Mouse (Mus musculus) liver, embryonic 11.5 days (tissue): ENCODE measurements around the gene Fbxl18. TPM values are rescaled to one million over a fixed set of nuclear protein-coding genes. Genes with fewer than 3 reads are reported as not detected.
A peak's percentile ranks its signal among the peaks of the same experiment; 100 is the strongest.

Source experiments
- ATAC-seq: fragments of 200-750 bp; cut with Nextera tagmentation; replicated peaks from 2 replicates; pipeline ENCODE4 v1.8.0; 2017; ENCODE audit warnings: moderate number of reproducible peaks, mild to moderate bottlenecking, moderate TSS enrichment, moderate library complexity; ENCODE audit not compliant: low FRiP score
- DNase-seq: peaks from one replicate; pipeline ENCODE4 v3.0.0-alpha.2; 2017; ENCODE audit warnings: low spot score
- H3K27ac ChIP-seq: fragments of 300-500 bp; sonication (generic); 2 replicates; pipeline ENCODE4 v1.5.1; 2014; ENCODE audit warnings: mild to moderate bottlenecking, low read depth, low read length, control low read depth
- H3K27me3 ChIP-seq: fragments of 300-500 bp; sonication (generic); replicated peaks from 2 replicates; pipeline ENCODE4 v1.6.1; 2014; ENCODE audit warnings: low read length, mixed read lengths; ENCODE audit not compliant: control insufficient read depth, insufficient read depth
- H3K36me3 ChIP-seq: fragments of 300-500 bp; sonication (generic); 2 replicates; pipeline ENCODE4 v1.6.1; 2014; ENCODE audit warnings: mild to moderate bottlenecking, low read length, moderate library complexity, mixed read lengths; ENCODE audit not compliant: control insufficient read depth, insufficient read depth
- H3K4me1 ChIP-seq: fragments of 300-500 bp; sonication (generic); replicated peaks from 2 replicates; pipeline ENCODE4 v1.6.1; 2014; ENCODE audit warnings: low read length, mixed read lengths; ENCODE audit not compliant: control insufficient read depth, insufficient read depth
- H3K4me2 ChIP-seq: fragments of 300-500 bp; sonication (generic); 2 replicates; pipeline ENCODE4 v1.6.1; 2014; ENCODE audit warnings: mild to moderate bottlenecking, control low read depth, moderate library complexity
- H3K4me3 ChIP-seq: fragments of 300-500 bp; sonication (generic); 2 replicates; pipeline ENCODE4 v1.5.1; 2014; ENCODE audit warnings: low read depth, low read length, control low read depth
- H3K9ac ChIP-seq: fragments of 300-500 bp; sonication (generic); 2 replicates; pipeline ENCODE4 v1.6.1; 2014; ENCODE audit warnings: low read depth, low read length, control low read depth
- H3K9me3 ChIP-seq: fragments of 300-500 bp; sonication (generic); 2 replicates; pipeline ENCODE4 v1.6.1; 2016; ENCODE audit warnings: low read length, inconsistent platforms, mixed read lengths; ENCODE audit not compliant: control insufficient read depth
- WGBS: fragments of 180-500 bp; shearing (Covaris S2); extraction: QIAGEN DNeasy Blood & Tissue Kit; methylation state at CpG from one replicate; pipeline ENCODE4 v1.1.7; 2014; 5-methylcytosine and 5-hydroxymethylcytosine counted together
- polyA plus RNA-seq: library from polyadenylated mRNA; unstranded; fragments of >200 nt; fragmentation: Nextera tagmentation; extraction: Ambion mirVana; gene quantifications from 2 replicates; pipeline ENCODE4 v1.2.1, GENCODE M21; 2014

Gene Fbxl18
- polyA plus RNA-seq, 1 experiment from 2014 or later, result 6.7 TPM

DNA sequence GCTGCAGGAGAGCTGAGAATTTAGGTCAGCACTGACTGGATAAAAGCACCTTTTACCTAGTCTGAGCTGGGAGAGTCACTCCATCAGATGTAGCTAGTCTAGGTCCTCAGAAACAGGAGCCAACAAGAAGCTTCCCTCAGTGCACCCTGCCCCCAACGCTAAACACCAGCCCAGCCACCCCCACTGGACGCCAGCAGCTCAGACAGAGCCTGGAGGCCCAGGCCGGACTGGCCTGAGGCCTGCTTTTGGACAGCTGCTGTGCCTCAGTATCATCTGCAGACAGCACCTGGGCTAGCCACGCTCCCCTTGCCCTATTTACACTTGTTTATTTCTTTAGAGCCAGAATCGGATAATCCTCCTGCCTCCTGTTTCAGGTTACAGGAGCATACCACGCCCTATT is 58.3 kb downstream of the Fbxl18 start:
- DNase-seq, result no peak
- Histone ChIP-seq H3K9me3 (no peaks in the 10 kb centered on the region), H3K9ac (no peak overlapping the region), H3K27ac (no peak overlapping the region), H3K4me3 (no peak overlapping the region), H3K4me2 (no peak overlapping the region), H3K4me1 (no peaks in the 10 kb centered on the region), H3K27me3 (no peaks in the 10 kb centered on the region), H3K36me3 (no peaks in the 10 kb centered on the region)
- WGBS, result 66% methylated on average over 6 of the region's 6 CpGs
- ATAC-seq, result no peak

DNA sequence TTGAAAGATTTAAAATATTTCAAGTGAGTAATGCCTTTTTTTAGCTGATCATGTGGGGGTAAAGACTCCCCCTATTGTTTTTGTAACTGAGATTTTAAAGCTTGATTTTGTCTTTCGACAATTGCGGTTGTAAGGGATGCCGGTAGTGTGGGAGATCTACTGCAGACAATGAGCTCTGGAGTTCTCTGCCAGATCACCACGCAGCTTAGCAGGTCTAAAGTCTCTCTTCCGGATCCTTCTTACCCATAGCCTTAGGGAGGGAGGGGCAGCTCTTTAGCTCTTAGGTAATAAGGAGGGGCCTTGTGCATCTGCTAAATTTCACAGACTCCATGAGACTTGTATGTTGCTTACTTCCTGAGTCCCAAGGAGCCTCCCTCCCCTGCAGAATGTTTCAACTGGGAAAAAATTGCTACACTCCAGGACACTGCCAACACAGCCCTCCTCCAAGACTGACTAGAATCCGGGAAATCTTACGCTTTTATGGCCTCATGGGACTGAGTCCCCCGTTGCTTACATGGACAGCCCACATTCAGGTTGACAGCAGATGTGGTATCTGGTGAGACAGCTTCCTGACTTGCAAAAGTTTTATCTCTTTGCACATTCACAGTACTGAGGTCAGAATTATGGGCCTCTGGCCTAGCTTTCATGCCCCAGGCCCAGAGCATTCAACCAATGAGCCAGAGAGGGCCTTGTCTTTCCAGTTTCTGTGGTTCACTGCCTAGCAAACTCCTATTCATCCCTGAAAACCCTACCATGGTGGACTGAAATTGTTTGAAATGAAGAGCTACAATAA is 61.4 kb downstream of the Fbxl18 start:
- Histone ChIP-seq H3K4me3 (no peak overlapping the region), H3K36me3 (no peaks in the 10 kb centered on the region), H3K9me3 (no peaks in the 10 kb centered on the region), H3K4me2 (no peak overlapping the region), H3K27me3 (no peaks in the 10 kb centered on the region), H3K9ac (no peak overlapping the region), H3K4me1 (no peaks in the 10 kb centered on the region), H3K27ac (no peak overlapping the region)
- ATAC-seq (0 out of 2 replicates have a peak, but pooled peaks have one; percentile 26), DNase-seq (no peak)
- WGBS, result 62% methylated on average over 8 of the region's 8 CpGs

DNA sequence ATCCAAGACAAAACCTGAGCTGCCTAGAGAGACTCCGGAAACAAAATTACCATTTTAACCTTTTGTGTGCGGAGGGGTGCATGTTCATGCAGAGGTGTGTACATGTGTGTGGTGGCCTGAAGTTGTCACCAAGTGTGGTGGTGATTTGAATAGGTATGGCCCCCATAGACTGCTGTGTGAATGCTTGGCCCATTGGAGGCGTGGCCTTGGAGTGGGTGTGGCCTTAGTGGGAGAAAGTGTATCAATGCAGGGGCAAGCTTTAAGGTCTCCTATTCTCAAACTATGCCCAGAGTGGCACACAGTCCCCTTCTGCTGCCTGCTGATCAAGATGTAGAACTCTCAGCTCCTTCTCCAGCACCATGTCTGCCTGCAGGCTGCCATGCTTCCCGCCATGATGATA is 69.1 kb downstream of the Fbxl18 start:
- no peak overlapping the region for H3K4me3 ChIP-seq
- no peak overlapping the region for H3K9ac ChIP-seq
- no peaks in the 10 kb centered on the region for H3K9me3 ChIP-seq
- H3K27me3 ChIP-seq, result peaks cover 42% of the 10 kb centered on the region
- DNase-seq (no peak), ATAC-seq (no peak)
- H3K27ac ChIP-seq, result no peak overlapping the region
- H3K36me3 ChIP-seq, result no peaks in the 10 kb centered on the region
- H3K4me1 ChIP-seq, result peaks cover 16% of the 10 kb centered on the region
- WGBS, result 75% methylated on average over 4 of the region's 4 CpGs
- H3K4me2 ChIP-seq, result no peak overlapping the region

DNA sequence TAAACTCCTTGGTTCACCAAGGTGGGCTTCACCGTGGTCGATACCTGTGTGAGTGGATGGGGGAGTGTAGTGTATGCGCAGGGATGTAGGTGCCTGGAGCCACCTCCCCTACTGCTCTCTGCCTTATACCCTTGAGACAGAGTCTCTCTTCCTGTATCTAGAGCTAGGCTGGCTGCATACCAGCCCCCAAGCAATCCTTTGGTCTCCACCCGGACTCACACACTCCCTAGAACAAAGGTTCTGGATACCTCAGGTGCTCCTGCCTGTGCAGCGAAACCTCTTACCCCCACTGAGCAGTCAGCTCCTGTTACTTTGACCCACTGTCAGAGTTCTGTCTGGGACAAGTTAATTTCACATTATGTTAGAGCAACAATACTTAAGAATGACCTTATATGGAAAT is 69.6 kb downstream of the Fbxl18 start:
- DNase-seq (no peak), ATAC-seq (no peak)
- Histone ChIP-seq H3K9ac (no peak overlapping the region), H3K36me3 (no peaks in the 10 kb centered on the region), H3K27ac (no peak overlapping the region), H3K27me3 (peaks cover 47% of the 10 kb centered on the region), H3K9me3 (no peaks in the 10 kb centered on the region), H3K4me3 (no peak overlapping the region), H3K4me2 (no peak overlapping the region), H3K4me1 (peaks cover 16% of the 10 kb centered on the region)
- WGBS, result 69% methylated on average over 5 of the region's 5 CpGs

DNA sequence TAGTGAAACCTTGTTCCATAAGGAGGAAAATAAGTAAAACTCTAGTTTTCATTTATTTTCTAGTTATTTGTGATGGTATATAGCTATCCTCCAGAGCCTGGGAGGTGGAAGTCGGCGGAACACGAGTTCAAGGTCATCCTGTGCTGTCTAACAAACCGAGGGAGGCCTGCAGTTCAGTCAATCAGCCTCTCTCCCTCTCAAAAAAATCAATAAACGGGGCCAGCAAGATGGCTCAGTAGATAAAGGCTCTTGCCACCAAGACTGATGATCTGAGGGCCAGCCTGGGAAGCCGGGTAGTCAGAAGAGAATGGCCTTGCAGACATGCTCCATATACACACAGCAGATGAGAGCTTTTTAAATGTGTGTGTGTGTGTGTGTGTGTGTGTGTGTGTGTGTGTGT is 71.1 kb downstream of the Fbxl18 start:
- Histone ChIP-seq H3K4me3 (no peak overlapping the region), H3K36me3 (no peaks in the 10 kb centered on the region), H3K4me1 (peaks cover 16% of the 10 kb centered on the region), H3K27ac (peak overlapping the region; percentile 97), H3K4me2 (peak overlapping the region; percentile 84; the same call in 1 of the 2 replicates), H3K9ac (no peak overlapping the region), H3K9me3 (no peaks in the 10 kb centered on the region), H3K27me3 (peaks cover 61% of the 10 kb centered on the region)
- no peak for ATAC-seq
- DNase-seq, result no peak
- WGBS, result 34% methylated on average over 6 of the region's 6 CpGs

DNA sequence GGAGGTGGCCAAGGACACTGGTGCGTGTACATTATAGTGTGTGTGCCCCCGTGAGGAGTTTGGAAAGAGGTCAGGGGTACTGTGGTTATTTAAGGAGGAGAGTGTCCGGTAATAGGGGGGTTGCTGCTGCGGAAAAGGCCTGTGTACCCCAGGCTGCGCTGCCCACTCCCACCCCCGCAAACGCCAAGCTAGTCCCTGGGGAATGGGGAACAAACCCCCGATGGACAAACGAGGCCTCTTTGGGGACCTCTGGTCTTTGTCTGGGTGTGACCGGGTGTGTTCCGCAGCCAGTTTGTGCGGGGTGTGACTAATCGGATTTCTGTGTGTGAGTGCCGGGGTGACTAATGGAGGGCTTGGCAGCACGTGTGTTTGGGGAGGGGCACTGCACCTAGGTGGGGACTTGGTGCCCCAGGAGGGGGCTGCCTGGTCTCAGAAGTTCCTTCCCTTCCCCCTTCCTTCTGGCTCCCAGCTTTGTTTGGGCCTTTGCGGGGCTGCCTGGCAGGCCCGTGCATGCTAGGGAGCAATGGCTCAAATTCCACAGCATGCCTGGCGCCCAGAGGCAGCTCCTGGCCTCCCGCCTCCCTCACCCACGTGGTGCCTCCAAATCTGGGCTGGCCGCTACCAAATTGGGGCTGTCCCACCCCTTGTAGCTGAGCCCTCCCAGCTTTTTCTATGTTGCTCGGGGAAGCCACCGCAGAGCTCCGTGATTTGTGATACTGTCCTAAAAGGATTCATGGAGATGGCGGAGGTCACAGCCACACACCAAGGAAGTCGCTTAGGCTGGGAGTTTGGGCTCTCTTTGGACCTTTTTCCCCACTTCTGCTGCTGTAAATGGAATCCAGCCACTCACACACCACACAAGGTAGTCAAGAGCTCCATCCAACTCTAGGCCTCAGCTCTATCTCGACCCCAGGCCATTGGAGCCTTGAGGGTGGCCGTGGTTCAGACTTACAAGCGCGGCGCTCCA is 71.8 kb downstream of the Fbxl18 start:
- peak overlapping the region; percentile 77 for H3K9ac ChIP-seq
- WGBS, result 12% methylated on average over 31 of the region's 31 CpGs
- H3K27me3 ChIP-seq, result peaks cover 67% of the 10 kb centered on the region
- peak; percentile 24; the same call in 1 of the 2 replicates for ATAC-seq
- peak; percentile 70 for DNase-seq
- H3K9me3 ChIP-seq, result no peaks in the 10 kb centered on the region
- peaks cover 16% of the 10 kb centered on the region for H3K4me1 ChIP-seq
- peak overlapping the region; percentile 74 for H3K4me3 ChIP-seq
- H3K36me3 ChIP-seq, result no peaks in the 10 kb centered on the region
- peak overlapping the region; percentile 84 for H3K4me2 ChIP-seq
- peak overlapping the region; percentile 97 for H3K27ac ChIP-seq

DNA sequence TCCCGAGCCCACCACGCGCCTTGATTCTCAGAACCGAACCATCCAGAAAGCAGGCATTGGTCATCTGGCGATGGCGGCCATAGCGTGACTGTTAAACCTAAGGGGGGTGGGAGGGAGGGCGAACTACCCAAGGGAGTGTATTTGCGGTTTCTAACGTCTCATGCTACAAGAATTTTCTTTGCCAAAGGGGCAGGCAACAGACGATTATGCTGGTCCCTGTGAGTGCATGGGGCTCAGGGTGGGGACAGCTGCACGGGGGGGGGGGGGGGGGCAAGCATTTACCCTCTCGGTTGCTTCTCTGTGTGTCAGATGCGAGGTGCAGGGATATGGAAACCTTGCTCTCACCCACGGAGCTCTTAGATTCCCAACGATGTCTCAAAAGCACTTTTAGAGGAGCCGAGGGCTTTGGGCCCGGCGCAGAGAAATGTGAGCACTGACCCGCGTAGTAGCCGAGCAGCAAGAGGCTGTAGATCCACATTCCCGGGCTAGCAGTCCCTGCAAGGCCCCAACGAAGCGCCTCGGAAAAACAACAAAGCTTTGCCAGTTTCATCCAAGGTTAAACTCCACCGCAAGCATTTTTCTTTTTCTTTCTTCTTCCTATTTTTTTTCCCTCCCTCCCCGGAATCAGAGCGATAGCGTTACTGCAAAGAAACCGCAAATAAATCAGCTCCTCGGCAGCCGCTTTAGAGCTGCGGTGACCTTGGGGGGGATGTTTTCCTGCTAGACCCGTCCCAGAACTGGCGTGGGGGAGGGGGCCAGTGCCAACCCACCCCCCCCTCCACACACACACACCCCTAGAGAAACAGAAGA is 72.7 kb downstream of the Fbxl18 start:
- peaks cover 76% of the 10 kb centered on the region for H3K27me3 ChIP-seq
- WGBS, result 2% methylated on average over 36 of the region's 36 CpGs
- H3K27ac ChIP-seq, result peak overlapping the region; percentile 97
- ATAC-seq (no peak), DNase-seq (peak; percentile 66)
- H3K4me3 ChIP-seq, result peak overlapping the region; percentile 74
- peaks cover 16% of the 10 kb centered on the region for H3K4me1 ChIP-seq
- peak overlapping the region; percentile 77 for H3K9ac ChIP-seq
- H3K4me2 ChIP-seq, result peak overlapping the region; percentile 84
- H3K36me3 ChIP-seq, result no peaks in the 10 kb centered on the region
- no peaks in the 10 kb centered on the region for H3K9me3 ChIP-seq

DNA sequence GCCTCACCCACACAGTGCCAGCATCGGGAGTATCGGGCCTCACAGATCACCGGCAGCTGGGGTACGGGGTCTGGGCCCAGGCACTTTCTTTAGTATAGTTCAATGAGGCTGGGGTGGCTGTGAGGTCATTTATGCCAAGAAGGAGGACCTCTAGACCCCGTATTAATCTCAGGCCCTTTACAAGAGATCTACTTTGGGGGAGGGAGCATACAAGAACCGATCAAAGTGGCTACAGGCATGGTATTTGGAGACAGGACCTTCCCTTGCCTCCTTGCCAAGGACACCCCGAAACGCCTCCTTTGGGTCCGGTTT is 73.3 kb downstream of the Fbxl18 start:
- DNase-seq (no peak), ATAC-seq (no peak)
- peaks cover 81% of the 10 kb centered on the region for H3K27me3 ChIP-seq
- peaks cover 19% of the 10 kb centered on the region for H3K4me1 ChIP-seq
- peak overlapping the region; percentile 74 for H3K4me3 ChIP-seq
- H3K27ac ChIP-seq, result peak overlapping the region; percentile 97
- WGBS, result 0% methylated on average over 9 of the region's 9 CpGs
- H3K36me3 ChIP-seq, result no peaks in the 10 kb centered on the region
- peak overlapping the region; percentile 84 for H3K4me2 ChIP-seq
- peak overlapping the region; percentile 77 for H3K9ac ChIP-seq
- no peaks in the 10 kb centered on the region for H3K9me3 ChIP-seq
